Mouse (Mus musculus) midbrain, embryonic 13.5 days (tissue): ENCODE measurements around the gene Ptprm. TPM values are rescaled to one million over a fixed set of nuclear protein-coding genes. Genes with fewer than 3 reads are reported as not detected.

Experiments used
- ATAC-seq: fragments of 200-750 bp; cut with Nextera tagmentation; 2 replicates; pipeline ENCODE4 v1.8.0; 2017; ENCODE audit warnings: mild to moderate bottlenecking, moderate TSS enrichment, moderate library complexity
- H3K27ac ChIP-seq: fragments of 300-500 bp; sonication (generic); 2 replicates; pipeline ENCODE4 v1.5.1; 2015; ENCODE audit warnings: inconsistent platforms, mild to moderate bottlenecking, moderate library complexity
- H3K27me3 ChIP-seq: fragments of 300-500 bp; sonication (generic); 2 replicates; pipeline ENCODE4 v1.6.1; 2015; ENCODE audit warnings: mild to moderate bottlenecking, inconsistent platforms
- H3K36me3 ChIP-seq: fragments of 300-500 bp; sonication (generic); 2 replicates; pipeline ENCODE4 v1.6.1; 2015; ENCODE audit warnings: mild to moderate bottlenecking, inconsistent platforms
- H3K4me1 ChIP-seq: fragments of 300-500 bp; sonication (generic); replicated peaks from 2 replicates; pipeline ENCODE4 v1.6.1; 2015; ENCODE audit warnings: inconsistent platforms
- H3K4me2 ChIP-seq: fragments of 300-500 bp; sonication (generic); replicated peaks from 2 replicates; pipeline ENCODE4 v1.6.1; 2015; ENCODE audit warnings: moderate library complexity, mild to moderate bottlenecking, inconsistent platforms
- H3K4me3 ChIP-seq: fragments of 300-500 bp; sonication (generic); replicated peaks from 2 replicates; pipeline ENCODE4 v1.5.1; 2015; ENCODE audit warnings: mild to moderate bottlenecking, inconsistent platforms
- H3K9ac ChIP-seq: fragments of 300-500 bp; sonication (generic); replicated peaks from 2 replicates; pipeline ENCODE4 v1.6.1; 2015; ENCODE audit warnings: mild to moderate bottlenecking, inconsistent platforms
- H3K9me3 ChIP-seq: fragments of 300-500 bp; sonication (generic); 2 replicates; pipeline ENCODE4 v1.6.1; 2016; ENCODE audit warnings: mild to moderate bottlenecking, inconsistent platforms
- WGBS: fragments of 180-500 bp; shearing (Covaris S2); methylation state at CpG from one replicate; pipeline ENCODE4 v1.1.7; 2015; 5-methylcytosine and 5-hydroxymethylcytosine counted together
- polyA plus RNA-seq: library from polyadenylated mRNA; unstranded; fragments of >200 nt; fragmentation: Nextera tagmentation; extraction: Ambion mirVana; gene quantifications from 2 replicates; pipeline ENCODE4 v1.2.1, GENCODE M21; 2015

The Ptprm gene
- polyA plus RNA-seq, 1 experiment from 2014 or later, result 10.6 TPM

- H3K9me3 ChIP-seq, result no peaks in the 10 kb centered on the region
- WGBS, result 96% methylated on average over 9 of the region's 9 CpGs
- H3K9ac ChIP-seq, result no peak overlapping the region
- no peak overlapping the region for H3K4me2 ChIP-seq
- 0 out of 2 replicates have a peak, but pooled peaks cover 3% of the 10 kb centered on the region for H3K4me1 ChIP-seq
- H3K36me3 ChIP-seq, result no peaks in the 10 kb centered on the region
- H3K27me3 ChIP-seq, result no peaks in the 10 kb centered on the region
- ATAC-seq, result no peak
- no peak overlapping the region for H3K27ac ChIP-seq
- no peak overlapping the region for H3K4me3 ChIP-seq
These were observed 410.7 kb downstream of the Ptprm start for GRCm38 (mm10) chr17:66943539-66943938.

- no peaks in the 10 kb centered on the region for H3K27me3 ChIP-seq
- H3K36me3 ChIP-seq, result no peaks in the 10 kb centered on the region
- no peak overlapping the region for H3K4me3 ChIP-seq
- H3K27ac ChIP-seq, result no peak overlapping the region
- 0 out of 2 replicates have a peak, but pooled peaks cover 3% of the 10 kb centered on the region for H3K9me3 ChIP-seq
- 90% methylated on average over 5 of the region's 5 CpGs for WGBS
- H3K4me1 ChIP-seq, result no peaks in the 10 kb centered on the region
- no peak overlapping the region for H3K4me2 ChIP-seq
- no peak for ATAC-seq
- no peak overlapping the region for H3K9ac ChIP-seq
These were observed 428.6 kb downstream of the Ptprm start for GRCm38 (mm10) chr17:66925611-66926010.

- Histone ChIP-seq H3K9me3 (no peaks in the 10 kb centered on the region), H3K4me2 (no peak overlapping the region), H3K4me1 (0 out of 2 replicates have a peak, but pooled peaks cover 2% of the 10 kb centered on the region), H3K27me3 (no peaks in the 10 kb centered on the region), H3K4me3 (no peak overlapping the region), H3K27ac (no peak overlapping the region), H3K9ac (no peak overlapping the region), H3K36me3 (no peaks in the 10 kb centered on the region)
- WGBS, result 19% methylated on average over 6 of the region's 6 CpGs
- no peak for ATAC-seq
These were observed 439.6 kb downstream of the Ptprm start for GRCm38 (mm10) chr17:66914696-66915095.

GRCm38 (mm10) chr17:66912533-66912932 lies 441.7 kb downstream of the Ptprm start:
- Histone ChIP-seq H3K4me2 (no peak overlapping the region), H3K4me3 (no peak overlapping the region), H3K27ac (no peak overlapping the region), H3K9ac (no peak overlapping the region), H3K9me3 (no peaks in the 10 kb centered on the region), H3K36me3 (no peaks in the 10 kb centered on the region), H3K4me1 (0 out of 2 replicates have a peak, but pooled peaks cover 2% of the 10 kb centered on the region), H3K27me3 (no peaks in the 10 kb centered on the region)
- ATAC-seq, result no peak
- 89% methylated on average over 6 of the region's 6 CpGs for WGBS

GRCm38 (mm10) chr17:66912120-66912519 lies 442.1 kb downstream of the Ptprm start:
- H3K4me2 ChIP-seq, result no peak overlapping the region
- H3K4me1 ChIP-seq, result 0 out of 2 replicates have a peak, but pooled peaks cover 2% of the 10 kb centered on the region
- H3K9me3 ChIP-seq, result no peaks in the 10 kb centered on the region
- H3K4me3 ChIP-seq, result no peak overlapping the region
- no peaks in the 10 kb centered on the region for H3K27me3 ChIP-seq
- H3K9ac ChIP-seq, result no peak overlapping the region
- no peak for ATAC-seq
- H3K27ac ChIP-seq, result no peak overlapping the region
- H3K36me3 ChIP-seq, result no peaks in the 10 kb centered on the region
- WGBS, result 95% methylated on average over 11 of the region's 11 CpGs

GRCm38 (mm10) chr17:66909901-66910300 lies 444.4 kb downstream of the Ptprm start:
- no peak overlapping the region for H3K9ac ChIP-seq
- WGBS, result 84% methylated on average over 4 of the region's 4 CpGs
- no peak overlapping the region for H3K27ac ChIP-seq
- H3K4me3 ChIP-seq, result no peak overlapping the region
- H3K27me3 ChIP-seq, result no peaks in the 10 kb centered on the region
- no peaks in the 10 kb centered on the region for H3K36me3 ChIP-seq
- no peaks in the 10 kb centered on the region for H3K9me3 ChIP-seq
- H3K4me1 ChIP-seq, result 0 out of 2 replicates have a peak, but pooled peaks cover 2% of the 10 kb centered on the region
- no peak for ATAC-seq
- no peak overlapping the region for H3K4me2 ChIP-seq

- no peaks in the 10 kb centered on the region for H3K9me3 ChIP-seq
- H3K9ac ChIP-seq, result no peak overlapping the region
- H3K27me3 ChIP-seq, result no peaks in the 10 kb centered on the region
- H3K27ac ChIP-seq, result no peak overlapping the region
- no peaks in the 10 kb centered on the region for H3K36me3 ChIP-seq
- no peak for ATAC-seq
- no peak overlapping the region for H3K4me2 ChIP-seq
- H3K4me1 ChIP-seq, result no peaks in the 10 kb centered on the region
- WGBS, result 84% methylated on average over 6 of the region's 6 CpGs
- H3K4me3 ChIP-seq, result no peak overlapping the region
These were observed 445.3 kb downstream of the Ptprm start for GRCm38 (mm10) chr17:66908921-66909320.

GRCm38 (mm10) chr17:66894181-66894580 lies 460.1 kb downstream of the Ptprm start:
- H3K4me3 ChIP-seq, result no peak overlapping the region
- no peak for ATAC-seq
- no peaks in the 10 kb centered on the region for H3K27me3 ChIP-seq
- H3K9me3 ChIP-seq, result no peaks in the 10 kb centered on the region
- no peak overlapping the region for H3K4me2 ChIP-seq
- peaks cover 19% of the 10 kb centered on the region for H3K4me1 ChIP-seq
- 74% methylated on average over 1 of the region's 1 CpGs for WGBS
- no peak overlapping the region for H3K27ac ChIP-seq
- H3K36me3 ChIP-seq, result no peaks in the 10 kb centered on the region
- H3K9ac ChIP-seq, result no peak overlapping the region

GRCm38 (mm10) chr17:66891916-66892315 lies 462.3 kb downstream of the Ptprm start:
- Histone ChIP-seq H3K27me3 (no peaks in the 10 kb centered on the region), H3K4me3 (no peak overlapping the region), H3K9me3 (no peaks in the 10 kb centered on the region), H3K4me2 (no peak overlapping the region), H3K4me1 (peaks cover 19% of the 10 kb centered on the region), H3K27ac (0 out of 2 replicates have a peak overlapping the region, but pooled peaks have one; percentile 25), H3K36me3 (no peaks in the 10 kb centered on the region), H3K9ac (no peak overlapping the region)
- 91% methylated on average over 6 of the region's 6 CpGs for WGBS
- ATAC-seq, result 0 out of 2 replicates have a peak, but pooled peaks have one; percentile 60

GRCm38 (mm10) chr17:66891067-66891862 lies 463.0 kb downstream of the Ptprm start:
- Histone ChIP-seq H3K36me3 (no peaks in the 10 kb centered on the region), H3K9ac (no peak overlapping the region), H3K4me3 (no peak overlapping the region), H3K27me3 (no peaks in the 10 kb centered on the region), H3K9me3 (no peaks in the 10 kb centered on the region), H3K4me2 (no peak overlapping the region), H3K27ac (0 out of 2 replicates have a peak overlapping the region, but pooled peaks have one; percentile 25), H3K4me1 (peaks cover 19% of the 10 kb centered on the region)
- peak; percentile 86 for ATAC-seq
- WGBS, result 35% methylated on average over 13 of the region's 13 CpGs

- Histone ChIP-seq H3K4me3 (no peak overlapping the region), H3K9me3 (no peaks in the 10 kb centered on the region), H3K27me3 (no peaks in the 10 kb centered on the region), H3K27ac (no peak overlapping the region), H3K9ac (no peak overlapping the region), H3K4me2 (no peak overlapping the region), H3K4me1 (peaks cover 4% of the 10 kb centered on the region; the same call in 1 of the 2 replicates), H3K36me3 (no peaks in the 10 kb centered on the region)
- no peak for ATAC-seq
- 80% methylated on average over 2 of the region's 2 CpGs for WGBS
These were observed 472.0 kb downstream of the Ptprm start for GRCm38 (mm10) chr17:66882304-66882703.

GRCm38 (mm10) chr17:66880969-66881701 lies 473.1 kb downstream of the Ptprm start:
- ATAC-seq, result no peak
- no peak overlapping the region for H3K4me2 ChIP-seq
- no peak overlapping the region for H3K27ac ChIP-seq
- H3K4me1 ChIP-seq, result peaks cover 4% of the 10 kb centered on the region; the same call in 1 of the 2 replicates
- H3K4me3 ChIP-seq, result no peak overlapping the region
- no peak overlapping the region for H3K9ac ChIP-seq
- 78% methylated on average over 9 of the region's 9 CpGs for WGBS
- no peaks in the 10 kb centered on the region for H3K36me3 ChIP-seq
- no peaks in the 10 kb centered on the region for H3K9me3 ChIP-seq
- H3K27me3 ChIP-seq, result no peaks in the 10 kb centered on the region
